Mouse (Mus musculus): Measurements from ENCODE around the gene Mia. TPM values are rescaled to one million over a fixed set of nuclear protein-coding genes. Genes with fewer than 3 reads are reported as not detected.

Gene Mia
- total and polyA plus RNA-seq, 2 experiments from 2014 or later = 17.4 to 32.8 TPM

DNA sequence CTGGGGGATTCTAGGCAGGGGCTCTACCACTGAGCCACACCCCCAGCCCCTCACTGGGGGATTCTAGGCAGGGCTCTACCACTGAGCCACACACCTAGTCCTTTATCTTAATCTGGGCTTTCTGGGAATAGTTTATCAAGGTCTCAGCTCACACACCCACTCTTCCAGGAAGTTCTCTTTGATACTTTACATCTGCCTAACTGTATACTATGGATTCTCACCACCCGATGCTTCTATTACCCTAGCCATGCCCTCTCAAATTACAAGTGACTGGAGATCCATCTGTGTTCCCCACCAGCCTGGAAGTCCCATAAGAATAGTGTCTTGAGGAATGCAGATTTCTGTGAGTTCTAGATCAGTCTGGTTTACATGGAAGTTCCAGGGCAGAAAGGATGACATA, 41.6 kb upstream of the Mia start:
- 85% methylated on average over 1 of the region's 1 CpGs for WGBS
- DNase-seq (no peak), ATAC-seq (no peak)
- peaks cover 38% of the 10 kb centered on the region for H3K36me3 ChIP-seq (ENCODE audit: insufficient read depth)
- H3K27ac ChIP-seq (ENCODE audit: low read depth, low read length) = no peak overlapping the region
- no peaks in the 10 kb centered on the region for H3K27me3 ChIP-seq (ENCODE audit: insufficient read depth, low read length)
- no peak for TF ChIP-seq CTCF (IDR thresholded peaks at IDR 0.05; ENCODE audit: low read depth)
- H3K4me1 ChIP-seq (ENCODE audit: insufficient read depth) = peaks cover 30% of the 10 kb centered on the region
- H3K9me3 ChIP-seq (ENCODE audit: low read length) = no peaks in the 10 kb centered on the region
- no peak overlapping the region for H3K4me3 ChIP-seq (ENCODE audit: low read depth, low read length)
- no peak overlapping the region for H3K9ac ChIP-seq
- H3K4me2 ChIP-seq (ENCODE audit: low read depth) = no peak overlapping the region

DNA sequence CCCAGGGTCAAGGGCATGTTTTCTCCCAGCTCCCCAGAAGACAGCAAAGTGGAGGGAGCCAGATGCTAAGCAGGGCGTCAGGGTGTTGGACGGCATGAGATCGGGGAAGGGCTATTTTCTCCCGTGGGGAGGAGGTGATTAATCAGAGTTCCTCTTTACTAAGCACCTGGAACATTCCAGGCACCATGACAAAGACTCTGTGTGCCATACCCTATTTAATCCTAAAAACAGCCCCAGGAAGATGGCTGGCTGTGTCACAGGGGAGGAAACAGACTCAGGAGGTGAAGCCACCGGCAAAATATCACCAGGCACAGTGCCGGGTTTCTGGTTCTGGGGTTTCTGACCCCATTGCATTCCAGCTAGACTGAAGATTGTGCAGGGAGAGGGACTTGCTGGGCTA, 41.0 kb upstream of the Mia start:
- ATAC-seq (no peak), DNase-seq (no peak)
- Histone ChIP-seq H3K4me2 (ENCODE audit: low read depth) (no peak overlapping the region), H3K9me3 (ENCODE audit: low read length) (no peaks in the 10 kb centered on the region), H3K4me1 (ENCODE audit: insufficient read depth) (peaks cover 25% of the 10 kb centered on the region), H3K36me3 (ENCODE audit: insufficient read depth) (peaks cover 42% of the 10 kb centered on the region), H3K4me3 (ENCODE audit: low read depth, low read length) (no peak overlapping the region), H3K27ac (ENCODE audit: low read depth, low read length) (no peak overlapping the region), H3K27me3 (ENCODE audit: insufficient read depth, low read length) (no peaks in the 10 kb centered on the region), H3K9ac (no peak overlapping the region)
- no peak for TF ChIP-seq CTCF (IDR thresholded peaks at IDR 0.05; ENCODE audit: low read depth)
- WGBS = 82% methylated on average over 6 of the region's 6 CpGs

DNA sequence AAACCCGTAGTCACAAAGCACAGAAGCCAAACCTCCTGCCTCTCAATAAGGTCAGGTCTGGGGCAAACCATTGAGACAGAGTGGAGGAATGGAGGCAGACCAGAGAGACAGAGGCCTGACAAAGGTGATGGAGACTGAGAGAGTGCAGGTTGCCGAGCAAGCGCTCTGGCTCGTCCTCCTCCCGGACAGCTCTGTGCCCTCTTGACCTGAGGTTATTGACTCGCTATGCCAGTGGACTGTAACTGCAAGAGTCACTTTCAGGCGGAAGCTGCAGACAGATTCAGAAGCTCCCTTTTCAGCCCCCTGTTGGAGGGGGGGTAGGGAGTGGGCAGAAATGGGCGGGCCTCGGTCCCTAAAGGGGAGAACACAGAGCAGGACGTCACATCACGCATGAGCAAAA, 39.0 kb upstream of the Mia start:
- TF ChIP-seq CTCF (IDR thresholded peaks at IDR 0.05; ENCODE audit: low read depth) = no peak
- DNase-seq = no peak
- Histone ChIP-seq H3K9ac (no peak overlapping the region), H3K27me3 (ENCODE audit: insufficient read depth, low read length) (no peaks in the 10 kb centered on the region), H3K4me3 (ENCODE audit: low read depth, low read length) (no peak overlapping the region), H3K4me1 (ENCODE audit: insufficient read depth) (peaks cover 5% of the 10 kb centered on the region), H3K36me3 (ENCODE audit: insufficient read depth) (peaks cover 51% of the 10 kb centered on the region), H3K4me2 (ENCODE audit: low read depth) (no peak overlapping the region), H3K9me3 (ENCODE audit: low read length) (no peaks in the 10 kb centered on the region), H3K27ac (ENCODE audit: low read depth, low read length) (no peak overlapping the region)
- 89% methylated on average over 11 of the region's 11 CpGs for WGBS
- ATAC-seq = no peak

DNA sequence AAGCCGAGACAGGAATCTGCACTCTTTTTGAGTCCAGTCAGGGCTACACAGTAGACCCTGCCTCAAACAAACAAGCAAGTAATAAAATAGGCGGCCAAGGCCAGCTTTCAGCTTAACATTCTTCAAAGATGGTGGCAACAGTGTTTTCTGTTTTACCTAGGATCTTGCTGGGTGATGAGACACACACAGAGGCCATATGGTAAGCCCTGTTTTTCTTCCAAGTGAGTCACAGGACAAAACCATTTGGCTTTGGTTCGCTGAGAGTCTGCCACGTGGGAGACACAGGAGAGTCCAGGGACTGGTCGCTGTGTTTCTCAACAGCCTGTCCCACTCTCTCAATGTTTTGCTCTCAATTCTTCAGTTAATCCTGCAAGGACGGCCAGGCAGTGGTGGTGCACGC, 37.6 kb upstream of the Mia start:
- Histone ChIP-seq H3K9me3 (ENCODE audit: low read length) (no peaks in the 10 kb centered on the region), H3K36me3 (ENCODE audit: insufficient read depth) (peaks cover 54% of the 10 kb centered on the region), H3K9ac (no peak overlapping the region), H3K27ac (ENCODE audit: low read depth, low read length) (no peak overlapping the region), H3K4me2 (ENCODE audit: low read depth) (no peak overlapping the region), H3K4me1 (ENCODE audit: insufficient read depth) (no peaks in the 10 kb centered on the region), H3K4me3 (ENCODE audit: low read depth, low read length) (no peak overlapping the region), H3K27me3 (ENCODE audit: insufficient read depth, low read length) (no peaks in the 10 kb centered on the region)
- no peak for TF ChIP-seq CTCF (IDR thresholded peaks at IDR 0.05; ENCODE audit: low read depth)
- ATAC-seq (no peak), DNase-seq (no peak)
- 86% methylated on average over 7 of the region's 7 CpGs for WGBS

DNA sequence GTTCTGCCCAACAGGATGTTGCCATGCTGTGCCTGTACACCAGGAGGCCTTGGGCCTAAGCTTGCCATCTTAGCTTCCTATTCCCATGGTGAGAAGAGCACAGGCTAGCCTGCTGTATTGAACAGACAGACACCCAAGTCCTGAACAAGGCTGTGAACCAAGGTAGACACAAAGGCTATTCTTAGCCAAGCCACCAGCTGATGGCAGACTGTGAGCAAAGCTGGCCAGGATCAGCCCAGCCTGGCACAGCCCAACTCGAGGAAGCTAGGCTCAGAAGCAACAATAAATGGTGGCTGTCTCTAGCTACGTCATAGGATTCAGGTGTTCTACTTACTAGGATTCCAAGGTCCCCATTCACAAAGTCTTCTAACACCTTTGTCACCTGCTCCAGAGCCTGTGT, 31.7 kb upstream of the Mia start:
- WGBS = 85% methylated on average over 2 of the region's 2 CpGs
- H3K27ac ChIP-seq (ENCODE audit: low read depth, low read length) = no peak overlapping the region
- H3K4me3 ChIP-seq (ENCODE audit: low read depth, low read length) = no peak overlapping the region
- H3K36me3 ChIP-seq (ENCODE audit: insufficient read depth) = peaks cover 83% of the 10 kb centered on the region
- H3K27me3 ChIP-seq (ENCODE audit: insufficient read depth, low read length) = no peaks in the 10 kb centered on the region
- TF ChIP-seq CTCF (IDR thresholded peaks at IDR 0.05; ENCODE audit: low read depth) = no peak
- no peaks in the 10 kb centered on the region for H3K9me3 ChIP-seq (ENCODE audit: low read length)
- no peak overlapping the region for H3K9ac ChIP-seq
- H3K4me2 ChIP-seq (ENCODE audit: low read depth) = no peak overlapping the region
- H3K4me1 ChIP-seq (ENCODE audit: insufficient read depth) = no peaks in the 10 kb centered on the region
- no peak for ATAC-seq
- no peak for DNase-seq

DNA sequence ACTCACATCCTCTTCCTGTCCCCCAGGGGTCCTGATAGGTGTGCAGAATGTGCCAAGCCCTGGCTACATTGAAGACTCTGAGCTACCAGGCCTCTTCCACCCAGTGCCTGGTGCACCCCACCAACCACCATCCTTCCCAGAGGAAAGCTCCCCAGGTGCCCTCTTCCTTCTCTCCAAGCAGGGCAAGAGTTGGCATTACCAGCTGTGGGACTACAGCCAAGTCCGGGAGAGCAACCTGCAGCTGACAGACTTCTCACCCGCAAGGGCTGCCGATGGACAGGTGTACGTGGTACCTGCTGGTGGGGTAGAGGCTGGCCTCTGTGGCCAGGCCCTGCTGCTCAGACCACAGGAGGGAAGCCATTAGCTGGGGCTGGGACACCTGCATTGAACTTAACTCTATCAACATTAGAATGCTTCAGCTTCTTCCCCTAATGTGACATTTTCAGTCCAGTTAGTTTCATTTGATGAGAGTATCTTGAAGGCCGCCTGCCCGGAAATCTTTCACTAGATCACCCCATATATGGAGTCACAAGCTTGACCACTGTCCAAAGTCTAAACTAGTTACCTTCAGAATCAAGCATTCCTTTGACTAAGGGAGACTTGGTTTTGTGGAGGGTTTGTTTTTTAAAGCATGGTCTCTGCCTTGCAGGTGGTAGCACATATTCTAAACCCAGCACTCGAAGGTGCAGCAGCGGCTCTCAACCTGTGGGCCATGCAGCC, 22.9 kb upstream of the Mia start:
- no peak overlapping the region for H3K4me2 ChIP-seq (ENCODE audit: low read depth)
- TF ChIP-seq CTCF (IDR thresholded peaks at IDR 0.05; ENCODE audit: low read depth) = no peak
- DNase-seq (no peak), ATAC-seq (no peak)
- no peaks in the 10 kb centered on the region for H3K9me3 ChIP-seq (ENCODE audit: low read length)
- 95% methylated on average over 8 of the region's 8 CpGs for WGBS
- no peak overlapping the region for H3K4me3 ChIP-seq (ENCODE audit: low read depth, low read length)
- no peak overlapping the region for H3K27ac ChIP-seq (ENCODE audit: low read depth, low read length)
- H3K4me1 ChIP-seq (ENCODE audit: insufficient read depth) = no peaks in the 10 kb centered on the region
- H3K36me3 ChIP-seq (ENCODE audit: insufficient read depth) = peaks cover 48% of the 10 kb centered on the region
- no peak overlapping the region for H3K9ac ChIP-seq
- no peaks in the 10 kb centered on the region for H3K27me3 ChIP-seq (ENCODE audit: insufficient read depth, low read length)

DNA sequence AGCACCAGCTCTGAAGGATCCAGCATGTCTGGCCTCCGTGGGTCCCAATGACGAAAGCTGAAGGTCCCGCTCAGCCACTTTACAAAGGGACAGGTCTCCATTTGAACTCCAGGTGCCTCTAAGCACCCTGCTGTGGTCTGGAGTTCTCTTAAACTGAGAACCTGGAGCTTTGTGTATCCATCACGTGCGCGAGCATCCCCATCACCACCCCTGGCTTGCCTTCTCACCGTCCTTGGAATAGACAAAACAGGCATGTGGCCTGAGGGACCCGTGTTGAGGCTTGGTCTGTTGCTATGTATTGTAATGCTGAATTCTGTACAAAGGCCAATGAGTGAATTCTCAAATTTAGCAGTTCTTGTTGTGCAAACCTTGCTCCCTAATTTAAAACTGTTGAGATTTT, 17.8 kb upstream of the Mia start:
- no peak for ATAC-seq

More for the DNA sequence above, 17.8 kb upstream of the Mia start:
- H3K27ac ChIP-seq (ENCODE audit: low read depth, low read length) = no peak overlapping the region
- H3K4me3 ChIP-seq (ENCODE audit: low read depth, low read length) = no peak overlapping the region
- H3K27me3 ChIP-seq (ENCODE audit: insufficient read depth, low read length) = no peaks in the 10 kb centered on the region
- DNase-seq = no peak
- peaks cover 13% of the 10 kb centered on the region for H3K36me3 ChIP-seq (ENCODE audit: insufficient read depth)
- peaks cover 12% of the 10 kb centered on the region for H3K4me1 ChIP-seq (ENCODE audit: insufficient read depth)
- TF ChIP-seq CTCF (IDR thresholded peaks at IDR 0.05; ENCODE audit: low read depth) = no peak
- no peaks in the 10 kb centered on the region for H3K9me3 ChIP-seq (ENCODE audit: low read length)
- 94% methylated on average over 8 of the region's 8 CpGs for WGBS
- H3K9ac ChIP-seq = no peak overlapping the region
- no peak overlapping the region for H3K4me2 ChIP-seq (ENCODE audit: low read depth)
